Mouse (Mus musculus) E14TG2a.4 (cell line): ENCODE results near the gene Apobr.

Source experiments
- CTCF ChIP-seq: conservative IDR thresholded peaks from 2 replicates; pipeline ENCODE4 v1.5.1; 2014; ENCODE audit warnings: low read length
- POU5F1 ChIP-seq: IDR thresholded peaks from 2 replicates; pipeline ENCODE4 v1.6.1; 2014; ENCODE audit warnings: low read length, borderline replicate concordance

- TF ChIP-seq CTCF (no peak), POU5F1 (no peak)
Measured at GRCm38 (mm10) chr7:126536466-126536865, 48.3 kb upstream of the Apobr start.
